Mouse (Mus musculus) adrenal gland, postnatal 0 days (tissue): ENCODE measurements around the gene Il11. TPM values are rescaled to one million over a fixed set of nuclear protein-coding genes. Genes with fewer than 3 reads are reported as not detected.

Experiments used
- polyA plus RNA-seq: library from polyadenylated mRNA; unstranded; fragments of >200 nt; fragmentation: Nextera tagmentation; extraction: Ambion mirVana; gene quantifications from 2 replicates; pipeline ENCODE4 v1.2.1, GENCODE M21; 2015

Gene Il11
- polyA plus RNA-seq, result 0.33 and 0.82 TPM in 2 replicates

GRCm38 (mm10) chr7:4782759-4783158, at the start of gene Il11, which contains the start of gene Tmem190:
Il11 (minus strand) TSS chr7:4782859.
Tmem190 (plus strand) TSS chr7:4782937.

GRCm38 (mm10) chr7:4812303-4813104, 29.8 kb upstream of the Il11 start, which contains the start of gene Ube2s:
Ube2s (minus strand) TSS chr7:4812590.

GRCm38 (mm10) chr7:4792278-4793212, 9.9 kb upstream of the Il11 start, which contains the start of gene Rpl28:
Rpl28 (plus strand) TSS chr7:4792874.

DNA sequence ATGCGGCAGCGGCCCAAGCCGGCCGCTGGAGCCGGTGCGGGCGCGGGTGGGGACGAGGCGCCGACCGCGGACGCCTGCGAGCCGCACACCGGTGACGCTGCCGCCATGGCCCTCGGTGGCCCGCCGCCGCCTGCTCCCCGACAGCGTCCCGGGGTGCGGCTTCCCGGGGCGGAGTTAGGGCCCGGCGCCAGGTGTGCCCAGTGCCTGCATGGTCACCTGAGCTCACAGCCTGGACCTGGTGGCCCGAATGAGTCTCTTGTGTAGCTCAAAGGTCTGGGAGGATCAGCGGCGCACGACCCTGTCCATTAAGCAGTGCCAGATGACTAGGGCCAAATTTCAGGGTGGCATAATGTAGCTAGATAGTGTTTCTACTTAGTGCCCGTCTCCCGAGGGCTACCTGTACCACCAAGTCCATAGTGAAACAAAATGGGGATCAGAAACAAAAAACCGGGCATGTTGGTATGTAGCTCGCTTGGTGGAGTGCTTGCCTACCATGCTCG, 6.8 kb upstream of the Il11 start, which contains the start of gene Tmem238:
TSS of gene Tmem238 (minus strand) at position 221 of the 500 bp plus-strand sequence.

DNA sequence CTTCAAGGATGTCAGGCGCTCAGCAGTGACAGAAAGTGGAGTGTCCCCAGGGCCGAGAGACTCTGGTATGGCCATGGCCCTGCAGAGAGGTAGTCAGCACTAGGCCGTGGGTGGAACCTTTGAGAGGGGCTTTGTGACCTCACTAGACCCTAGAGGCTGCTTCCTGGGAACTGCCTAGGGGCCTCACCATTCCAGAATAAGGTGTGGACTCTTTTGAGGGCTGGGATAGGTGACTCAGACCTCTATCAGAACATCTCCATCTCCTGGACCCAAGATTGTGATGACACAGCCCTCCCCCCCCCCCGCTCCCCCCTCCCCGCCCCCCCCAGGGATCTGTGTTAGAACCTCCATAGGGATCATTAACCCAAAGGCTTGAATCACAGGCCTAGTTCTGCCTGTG, 11.5 kb downstream of the Il11 start, which contains the start of gene Fam71e2:
TSS of gene Fam71e2 (minus strand) at position 101 of the 400 bp plus-strand sequence.

DNA sequence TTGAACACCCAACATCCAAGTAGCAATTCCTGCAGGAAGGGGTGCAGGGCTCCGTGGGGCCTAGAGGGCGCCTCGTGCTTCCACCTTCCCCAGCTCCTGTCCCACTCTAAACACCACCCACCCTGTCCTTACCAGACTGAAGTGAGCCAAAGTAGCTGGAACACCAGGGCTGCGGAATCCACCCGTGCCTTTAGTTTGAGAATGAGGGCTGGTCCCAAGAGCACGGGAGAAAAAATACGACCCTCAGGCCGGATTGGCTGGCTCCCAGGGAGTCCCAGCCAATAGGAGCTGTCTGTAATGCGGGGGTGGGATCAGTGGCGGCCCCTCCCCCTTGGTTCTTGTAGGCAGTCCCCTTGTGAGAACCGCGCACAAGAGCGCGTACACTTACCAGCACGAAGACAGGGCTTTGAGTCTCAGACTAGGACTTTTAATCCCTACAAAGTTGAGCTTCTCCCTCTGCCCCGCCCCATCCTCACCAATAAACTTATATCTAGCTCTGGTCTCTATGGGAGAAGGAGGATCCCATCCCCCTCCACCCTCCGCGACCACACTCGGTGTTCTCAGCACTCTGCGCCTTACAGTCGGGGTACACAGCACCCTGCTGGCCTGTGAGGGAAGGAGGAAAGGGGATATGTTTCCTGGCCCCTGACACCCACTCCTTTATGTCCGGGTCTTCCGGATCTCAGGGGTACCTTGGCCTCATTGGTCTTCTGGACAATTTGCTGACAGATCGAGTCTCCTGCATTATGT, 29.7 kb downstream of the Il11 start, which contains the start of gene Cox6b2:
TSS of gene Cox6b2 (minus strand) at position 274 of the 750 bp plus-strand sequence.

GRCm38 (mm10) chr7:4739544-4740275, 42.9 kb downstream of the Il11 start, which contains the start of gene Kmt5c:
Kmt5c (plus strand) TSS chr7:4740115.

DNA sequence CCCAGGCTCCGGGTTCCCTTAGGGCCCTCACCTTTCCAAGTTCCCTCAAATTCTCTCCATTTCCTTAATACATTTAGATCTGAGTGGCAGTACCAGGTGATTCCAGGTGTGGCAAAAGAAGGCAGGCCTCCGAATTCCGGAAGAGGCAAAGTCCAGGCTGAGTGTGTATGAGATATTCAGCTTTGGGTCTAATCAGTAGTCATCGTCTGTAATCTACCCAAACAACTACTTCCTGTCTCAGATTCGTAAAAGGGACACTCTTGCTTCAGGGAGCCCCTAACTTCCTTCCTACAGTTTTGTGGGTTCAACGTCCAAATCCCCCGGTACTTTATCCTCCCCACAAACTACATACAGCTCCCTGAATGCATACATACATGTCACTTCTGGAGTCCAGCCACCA, 57.5 kb downstream of the Il11 start, which contains the start of gene Tmem150b:
TSS of gene Tmem150b (minus strand) at position 81 of the 400 bp plus-strand sequence.

Other genes starting within 250 kb of the Il11 start
- 18.2 and 32.3 TPM in 2 replicates for gene Syt5, start 235.3 kb downstream of the Il11 start, polyA plus RNA-seq
- gene Ptprh, start 178.8 kb downstream of the Il11 start, polyA plus RNA-seq, result 0.03 TPM in 1 of 2 replicates, not detected in the other
- 1.1 and 1.4 TPM in 2 replicates for gene Tmem86b, start 151.4 kb downstream of the Il11 start, polyA plus RNA-seq
- 6.7 and 6.9 TPM in 2 replicates for gene Ppp6r1, start 123.8 kb downstream of the Il11 start, polyA plus RNA-seq
- 70.6 and 80.3 TPM in 2 replicates for gene Hspbp1, start 97.8 kb downstream of the Il11 start, polyA plus RNA-seq
- 0.59 and 1.2 TPM in 2 replicates for gene Brsk1, start 92.3 kb downstream of the Il11 start, polyA plus RNA-seq
- gene Tmem150b, start 57.6 kb downstream of the Il11 start, polyA plus RNA-seq, result 0.10 and 0.24 TPM in 2 replicates
- gene Kmt5c, start 42.7 kb downstream of the Il11 start, polyA plus RNA-seq, result 22.8 and 37.7 TPM in 2 replicates
- gene Cox6b2, start 29.8 kb downstream of the Il11 start, polyA plus RNA-seq, result 53.7 and 57.2 TPM in 2 replicates
- not detected in 2 replicates for gene Fam71e2, start 11.6 kb downstream of the Il11 start, polyA plus RNA-seq
- gene Tmem190, start 78 bp upstream of the Il11 start, polyA plus RNA-seq, result 0.38 TPM in 1 of 2 replicates, not detected in the other
- 12.5 and 21.8 TPM in 2 replicates for gene Tmem238, start 6.8 kb upstream of the Il11 start, polyA plus RNA-seq
- 286 and 311 TPM in 2 replicates for gene Rpl28, start 10.0 kb upstream of the Il11 start, polyA plus RNA-seq
- 144 and 154 TPM in 2 replicates for gene Ube2s, start 29.7 kb upstream of the Il11 start, polyA plus RNA-seq
- 0.61 and 1.1 TPM in 2 replicates for gene Shisa7, start 61.8 kb upstream of the Il11 start, polyA plus RNA-seq
- gene Isoc2b, start 87.4 kb upstream of the Il11 start, polyA plus RNA-seq, result 38.4 and 57.5 TPM in 2 replicates
- gene Isoc2a, start 94.3 kb upstream of the Il11 start, polyA plus RNA-seq, result 0.95 and 1.2 TPM in 2 replicates
- 0.09 and 0.10 TPM in 2 replicates for gene Gm36210, start 123.7 kb upstream of the Il11 start, polyA plus RNA-seq
- gene Zfp628, start 132.4 kb upstream of the Il11 start, polyA plus RNA-seq, result 3.5 and 4.1 TPM in 2 replicates
- 6.9 and 7.6 TPM in 2 replicates for gene Nat14, start 139.2 kb upstream of the Il11 start, polyA plus RNA-seq
- gene Ssc5d, start 142.9 kb upstream of the Il11 start, polyA plus RNA-seq, result 3.6 and 3.7 TPM in 2 replicates
- gene Sbk2, start 181.5 kb upstream of the Il11 start, polyA plus RNA-seq, result 0.19 TPM in 1 of 2 replicates, not detected in the other
- 0.18 TPM in 1 of 2 replicates, not detected in the other for gene Sbk3, start 188.3 kb upstream of the Il11 start, polyA plus RNA-seq
- gene Zfp579, start 213.3 kb upstream of the Il11 start, polyA plus RNA-seq, result 20.7 and 21.3 TPM in 2 replicates
- 8.4 and 12.0 TPM in 2 replicates for gene Zfp524, start 231.6 kb upstream of the Il11 start, polyA plus RNA-seq
- gene Fiz1, start 231.8 kb upstream of the Il11 start, polyA plus RNA-seq, result 17.2 and 20.9 TPM in 2 replicates
- 2.2 and 3.8 TPM in 2 replicates for gene Gm44973, start 232.6 kb upstream of the Il11 start, polyA plus RNA-seq
- gene Zfp865, start 237.5 kb upstream of the Il11 start, polyA plus RNA-seq, result 4.2 and 4.6 TPM in 2 replicates
- 6.2 and 11.3 TPM in 2 replicates for gene Ccdc106, start 237.7 kb upstream of the Il11 start, polyA plus RNA-seq